Mouse (Mus musculus) c-Kit-positive CD71-negative TER-119-negative erythroid progenitor cells, embryonic 14.5 days (primary cell): ENCODE results near the gene Hivep2.

Experiments used
- DNase-seq: peaks from one replicate; pipeline ENCODE4 v3.0.0-alpha.2; 2013; ENCODE audit warnings: low read depth

The Hivep2 gene

GRCm38 (mm10) chr10:14048916-14049445, 83.1 kb downstream of the Hivep2 start:
- no peak for DNase-seq

DNA sequence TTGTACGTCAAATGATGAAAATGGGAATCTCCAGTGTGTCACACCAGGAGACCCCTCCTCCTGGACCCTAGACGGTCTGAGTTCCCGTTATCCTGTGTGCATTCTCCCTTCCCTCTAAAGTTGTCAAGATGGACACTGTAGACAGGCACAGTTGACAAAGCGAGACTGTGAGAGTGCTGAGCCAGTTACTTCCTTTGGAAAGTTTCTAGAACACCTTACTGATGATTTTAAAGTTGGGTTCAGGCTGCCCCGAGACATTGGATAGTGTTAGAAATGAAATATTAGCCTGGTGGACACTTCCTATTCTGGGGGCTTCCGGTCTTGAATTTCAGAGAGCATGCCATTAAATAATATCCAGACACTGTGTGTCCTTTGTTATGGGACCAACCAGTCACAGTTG, 83.8 kb downstream of the Hivep2 start:
- no peak for DNase-seq

DNA sequence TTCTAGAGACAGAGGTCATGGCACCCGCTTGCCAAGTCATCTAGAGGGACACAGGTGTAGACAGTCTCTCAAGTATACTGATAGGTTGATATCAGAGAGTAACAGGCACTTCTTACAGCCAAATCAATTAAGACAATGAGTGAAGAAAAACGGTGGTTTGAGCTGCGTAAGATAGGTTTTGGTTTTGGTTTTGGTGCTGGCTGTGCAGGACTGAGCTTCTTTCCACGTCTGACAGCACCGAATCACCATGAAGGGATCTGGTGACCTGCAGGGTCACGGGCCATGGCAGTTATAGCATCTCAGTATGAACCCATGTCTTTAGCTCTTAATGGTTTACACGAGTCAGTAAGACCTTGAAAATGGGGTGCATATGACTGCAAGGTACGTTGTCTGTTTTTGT, 84.7 kb downstream of the Hivep2 start:
- DNase-seq: no peak

DNA sequence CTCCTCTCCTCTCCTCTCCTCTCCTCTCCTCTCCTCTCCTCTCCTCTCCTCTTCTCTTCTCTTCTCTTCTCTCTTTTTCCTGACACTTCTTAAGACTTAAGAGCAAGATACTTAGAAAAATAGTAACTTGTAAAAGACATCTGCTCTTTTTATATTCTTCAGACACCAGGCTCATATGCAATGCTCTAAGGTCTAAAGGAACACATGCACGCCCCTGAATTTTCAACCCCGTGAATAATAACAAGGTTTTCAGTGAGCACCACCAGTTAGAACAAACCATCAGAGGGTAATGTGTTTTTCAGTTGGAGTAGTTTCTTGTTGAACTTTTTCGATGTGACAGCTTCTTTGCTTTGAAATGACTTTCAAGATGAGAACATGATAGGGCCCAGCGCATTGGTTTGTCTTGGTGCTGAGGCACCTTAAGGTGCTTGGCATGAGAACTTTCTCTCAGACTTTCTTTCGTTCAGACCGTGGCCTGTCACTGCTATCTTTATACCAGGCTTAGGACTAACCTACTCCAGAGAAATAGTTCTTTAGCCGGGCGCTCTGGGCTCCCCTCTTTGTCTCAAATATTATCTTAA, 86.3 kb downstream of the Hivep2 start:
- DNase-seq: no peak

DNA sequence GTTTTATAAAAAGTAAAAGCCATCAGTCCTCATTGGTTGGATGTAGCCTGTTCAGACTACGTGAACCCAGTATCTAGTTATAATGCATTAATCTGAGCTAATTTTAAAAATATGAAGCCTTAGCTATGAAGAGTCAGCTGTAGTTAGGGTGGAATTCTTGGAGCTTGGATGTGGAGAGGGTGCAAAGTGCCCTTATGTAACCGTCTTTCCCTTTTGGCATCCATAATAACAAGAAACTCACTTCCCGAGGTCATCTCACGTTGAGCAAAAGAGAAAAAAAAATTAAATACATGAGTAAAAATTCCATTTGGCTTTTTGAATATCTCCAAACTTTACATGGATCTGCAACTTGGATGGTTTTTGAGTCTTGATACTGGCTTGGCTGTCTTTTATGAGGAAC, 89.0 kb downstream of the Hivep2 start:
- DNase-seq: no peak

DNA sequence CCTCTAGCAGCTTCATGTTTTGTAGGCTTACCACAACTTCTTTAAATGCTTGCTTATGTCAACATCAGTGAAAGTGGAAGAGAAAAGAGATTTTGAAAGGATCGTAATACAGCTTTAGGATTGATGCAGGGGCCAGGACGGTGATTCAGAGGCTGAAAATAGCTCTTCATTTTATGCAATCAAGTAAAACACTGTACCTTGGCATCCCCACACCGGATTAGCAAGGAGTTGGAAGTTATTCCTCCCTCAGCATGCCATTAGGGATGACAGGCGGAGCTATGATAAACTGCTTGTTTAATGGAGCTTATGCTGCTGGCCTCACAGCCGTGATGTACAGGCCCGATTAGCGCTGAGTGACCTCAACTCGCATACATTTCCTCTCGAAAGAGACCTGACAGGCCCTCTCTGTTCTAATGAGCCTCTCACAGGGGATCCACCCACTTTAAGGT, 89.7 kb downstream of the Hivep2 start:
- no peak for DNase-seq

- no peak for DNase-seq
Measured at GRCm38 (mm10) chr10:14056057-14056456, 90.2 kb downstream of the Hivep2 start.

- no peak for DNase-seq
Measured at GRCm38 (mm10) chr10:14056584-14057451, 90.9 kb downstream of the Hivep2 start.

GRCm38 (mm10) chr10:14057841-14058605, 92.1 kb downstream of the Hivep2 start:
- DNase-seq: no peak

- no peak for DNase-seq
Measured at GRCm38 (mm10) chr10:14058742-14059141, 92.9 kb downstream of the Hivep2 start.

DNA sequence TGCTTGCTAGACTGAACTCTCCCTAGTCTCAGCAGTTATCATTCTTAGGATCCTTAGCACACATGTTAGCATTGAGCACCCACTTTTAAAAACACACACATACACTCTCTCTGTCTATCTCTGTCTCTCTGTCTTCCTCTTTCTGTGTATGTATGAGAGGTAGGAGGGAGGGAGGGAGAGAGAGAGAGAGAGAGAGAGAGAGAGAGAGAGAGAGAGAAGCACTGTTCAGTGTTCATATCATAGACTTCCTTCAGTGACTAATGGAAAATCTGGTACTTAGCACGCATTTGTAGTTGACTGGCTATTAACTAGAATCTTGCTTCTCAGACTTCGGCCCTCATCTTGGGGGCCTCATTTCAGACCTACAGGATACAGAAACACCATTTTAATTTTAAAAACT, 93.7 kb downstream of the Hivep2 start:
- no peak for DNase-seq

DNA sequence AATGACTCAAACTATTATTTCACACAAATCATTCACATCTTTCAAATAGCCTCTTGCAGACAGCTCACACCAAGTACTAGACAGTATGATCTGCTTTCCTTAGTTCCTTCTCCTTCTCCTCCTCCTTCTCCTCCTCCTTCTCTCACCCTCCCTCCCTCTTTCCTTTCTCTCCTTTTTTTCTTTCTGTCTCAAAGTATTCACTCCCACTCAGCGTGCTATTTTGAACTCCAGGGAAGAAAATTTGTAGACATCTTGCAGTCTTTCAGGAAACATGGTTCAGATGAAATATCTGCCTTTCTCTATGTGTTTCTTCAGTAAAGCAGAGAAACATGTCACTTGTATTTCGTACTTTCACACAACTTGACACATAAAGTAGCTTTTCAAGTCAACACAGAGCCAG, 94.4 kb downstream of the Hivep2 start:
- no peak for DNase-seq

GRCm38 (mm10) chr10:14063226-14063625, 97.4 kb downstream of the Hivep2 start:
- DNase-seq: no peak

DNA sequence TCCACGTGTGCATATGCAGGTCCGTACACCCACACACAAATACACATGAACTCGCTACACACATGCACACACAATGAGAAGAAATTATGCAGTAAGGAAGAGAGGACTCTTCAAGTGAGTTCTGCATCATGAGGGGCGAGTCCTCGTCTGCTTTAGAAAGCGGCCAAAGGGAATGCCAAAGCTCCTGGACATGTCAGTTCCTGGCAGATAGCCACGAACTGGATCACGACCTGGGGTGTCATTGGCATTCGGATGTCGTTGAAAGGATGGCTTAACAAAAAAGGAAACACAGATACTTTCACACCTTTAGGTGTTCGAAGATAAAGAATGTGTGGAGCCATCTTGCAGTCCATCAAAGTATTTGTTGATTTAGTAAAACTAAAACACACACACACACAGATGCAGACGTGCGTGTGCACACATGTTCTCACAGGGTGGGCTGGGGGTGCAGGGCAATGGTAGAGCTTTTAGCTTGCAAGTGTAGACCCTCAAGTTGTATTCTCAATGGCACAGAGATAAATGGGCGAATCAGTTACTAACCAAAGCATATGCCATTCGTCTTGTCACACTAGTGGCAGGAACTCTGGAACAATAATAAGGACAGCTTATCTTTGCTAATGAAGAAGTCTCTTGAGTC, 99.0 kb downstream of the Hivep2 start:
- no peak for DNase-seq

- no peak for DNase-seq
Measured at GRCm38 (mm10) chr10:14067802-14068201, 101.9 kb downstream of the Hivep2 start.

GRCm38 (mm10) chr10:14070498-14071079, 104.7 kb downstream of the Hivep2 start:
- DNase-seq: no peak

DNA sequence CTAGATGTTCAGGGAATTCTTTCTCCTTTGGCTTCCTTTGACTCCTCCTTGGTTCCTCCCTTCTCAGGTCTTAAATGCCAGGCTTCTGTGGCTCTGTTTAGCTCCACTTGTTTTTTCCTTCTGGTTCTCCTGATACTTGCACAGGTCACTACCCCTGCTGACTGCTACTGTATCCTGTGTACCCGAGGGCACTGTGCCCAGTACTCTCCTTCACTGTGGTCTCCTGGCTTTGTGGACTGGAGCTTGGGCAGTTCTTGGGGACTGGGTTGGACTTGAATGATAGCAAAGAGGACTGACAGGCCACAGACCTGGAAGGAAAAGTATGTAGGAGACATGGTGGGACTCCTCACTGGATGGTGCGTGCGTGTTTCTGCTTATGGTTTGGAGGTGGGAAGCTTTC, 106.6 kb downstream of the Hivep2 start:
- DNase-seq: no peak

- no peak for DNase-seq
Measured at GRCm38 (mm10) chr10:14075767-14076166, 109.9 kb downstream of the Hivep2 start.

DNA sequence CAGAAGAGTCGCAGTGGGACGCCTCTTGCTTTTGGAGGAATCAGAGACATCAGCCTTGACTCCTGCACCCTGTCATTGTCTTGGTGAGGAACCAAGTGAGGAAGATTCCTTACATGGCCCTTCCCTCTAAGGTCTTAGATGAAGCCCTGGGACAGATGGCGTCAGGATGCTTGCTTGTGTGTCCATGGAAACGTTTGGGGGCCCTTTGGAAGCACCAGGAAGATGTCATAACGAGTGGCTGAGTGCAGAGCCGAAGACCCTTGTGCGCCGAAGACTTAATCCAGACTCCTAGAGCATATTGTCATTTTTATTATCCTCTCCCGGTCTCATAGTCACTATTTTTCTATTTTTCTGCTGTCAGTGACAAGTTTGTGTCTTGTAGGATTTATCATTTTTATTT, 111.0 kb downstream of the Hivep2 start:
- no peak for DNase-seq

- DNase-seq: no peak
Measured at GRCm38 (mm10) chr10:14080830-14081229, 115.0 kb downstream of the Hivep2 start.

DNA sequence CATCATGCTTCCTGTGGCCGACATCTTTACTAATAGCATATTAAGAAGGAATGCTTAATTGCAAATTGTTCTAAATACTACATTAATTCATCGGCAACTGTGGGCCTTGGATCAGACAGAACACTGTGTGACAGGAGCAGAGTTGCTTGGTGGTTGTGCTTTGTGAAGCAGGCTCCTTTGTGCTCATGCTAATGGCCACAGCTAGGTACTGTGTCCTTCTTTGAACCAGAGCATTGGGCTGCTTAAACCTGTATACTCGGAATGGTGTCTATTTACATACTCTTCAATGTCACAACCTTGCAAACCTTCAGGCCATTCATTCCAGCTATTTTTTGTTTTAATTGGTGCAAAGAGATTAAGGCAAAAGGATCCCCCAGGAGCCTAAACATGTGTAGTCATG, 115.9 kb downstream of the Hivep2 start:
- DNase-seq: no peak

- DNase-seq: no peak
Measured at GRCm38 (mm10) chr10:14082275-14082674, 116.4 kb downstream of the Hivep2 start.
